Mouse (Mus musculus) forebrain, postnatal 0 days (tissue): ENCODE data around the gene Rmnd5b. TPM values are rescaled to one million over a fixed set of nuclear protein-coding genes. Genes with fewer than 3 reads are reported as not detected.

Source experiments
- ATAC-seq: fragments of 200-750 bp; cut with Nextera tagmentation; 2 replicates; pipeline ENCODE4 v1.8.0; 2017; ENCODE audit warnings: mild to moderate bottlenecking, moderate library complexity
- DNase-seq: peaks from one replicate; pipeline ENCODE4 v3.0.0-alpha.2; 2015
- H3K27ac ChIP-seq: fragments of 300-500 bp; sonication (generic); 2 replicates; pipeline ENCODE4 v1.5.1; 2014; ENCODE audit warnings: low read depth, mild to moderate bottlenecking, antibody characterized with exemption, low read length, moderate library complexity, mixed read lengths
- H3K27me3 ChIP-seq: fragments of 300-500 bp; sonication (generic); 2 replicates; pipeline ENCODE4 v1.6.1; 2014; ENCODE audit warnings: mild to moderate bottlenecking, low read length, mixed read lengths; ENCODE audit not compliant: insufficient read depth
- H3K36me3 ChIP-seq: fragments of 300-500 bp; sonication (generic); 2 replicates; pipeline ENCODE4 v1.6.1; 2014; ENCODE audit warnings: mild to moderate bottlenecking, moderate library complexity; ENCODE audit not compliant: insufficient read depth
- H3K4me1 ChIP-seq: fragments of 300-500 bp; sonication (generic); 2 replicates; pipeline ENCODE4 v1.6.1; 2014; ENCODE audit warnings: antibody characterized with exemption; ENCODE audit not compliant: insufficient read depth
- H3K4me2 ChIP-seq: fragments of 300-500 bp; sonication (generic); 2 replicates; pipeline ENCODE4 v1.6.1; 2014; ENCODE audit warnings: low read depth, mild to moderate bottlenecking, moderate library complexity
- H3K4me3 ChIP-seq: fragments of 300-500 bp; sonication (generic); 2 replicates; pipeline ENCODE4 v1.5.1; 2014; ENCODE audit warnings: low read depth, low read length, mixed read lengths
- H3K9ac ChIP-seq: fragments of 300-500 bp; sonication (generic); 2 replicates; pipeline ENCODE4 v1.6.1; 2014; ENCODE audit warnings: mild to moderate bottlenecking
- H3K9me3 ChIP-seq: fragments of 300-500 bp; sonication (generic); 2 replicates; pipeline ENCODE4 v1.6.1; 2016; ENCODE audit warnings: low read length
- CTCF ChIP-seq: sonication (generic); IDR thresholded peaks from 2 replicates; pipeline ENCODE4 v1.5.1; 2016; ENCODE audit warnings: antibody characterized with exemption, control low read depth, low read depth
- WGBS: fragments of 180-500 bp; shearing (Covaris S2); extraction: QIAGEN DNeasy Blood & Tissue Kit; methylation state at CpG from one replicate; pipeline ENCODE4 v1.1.7; 2014; 5-methylcytosine and 5-hydroxymethylcytosine counted together
- polyA plus RNA-seq: library from polyadenylated mRNA; unstranded; fragments of >200 nt; fragmentation: Nextera tagmentation; extraction: Ambion mirVana; gene quantifications from 2 replicates; pipeline ENCODE4 v1.2.1, GENCODE M21; 2015
- total RNA-seq: library from RNA; depleted of rRNA; stranded (reverse); fragments of >200 nt; gene quantifications from 2 replicates; pipeline ENCODE4 v1.2.3, GENCODE M21; 2014

Gene Rmnd5b
- total and polyA plus RNA-seq, 2 experiments from 2014 or later, result 70.7 to 74.4 TPM

DNA sequence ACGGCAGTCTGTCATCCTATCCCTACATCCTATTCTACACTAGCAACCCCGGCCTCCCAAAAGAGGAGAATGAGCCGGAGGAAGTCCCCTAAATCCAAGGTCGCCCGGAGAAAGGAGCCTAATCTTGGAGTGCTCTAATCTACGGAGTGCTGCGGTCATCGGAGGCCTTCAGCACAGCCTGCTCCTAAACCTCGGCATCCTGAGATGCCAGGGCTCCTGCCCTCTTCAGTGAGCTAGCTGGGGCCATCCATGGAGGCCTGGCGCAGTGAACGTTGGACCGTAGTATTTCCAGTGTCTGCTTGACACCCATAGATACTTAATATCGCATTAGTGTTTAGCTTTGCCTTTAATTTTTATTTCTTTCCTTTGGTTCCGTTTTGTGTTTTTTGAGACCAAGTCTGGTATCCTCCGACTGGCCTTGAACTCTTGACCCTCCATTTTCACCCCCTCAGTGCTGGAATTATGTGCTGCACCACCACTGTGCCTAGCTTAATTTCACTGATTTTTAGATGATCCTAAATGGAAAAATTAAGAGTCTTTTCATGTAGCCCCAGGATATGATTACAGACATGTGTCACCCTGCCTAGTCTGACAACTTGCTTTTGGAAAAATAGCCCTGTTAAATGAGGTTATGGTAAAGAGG is 28.5 kb downstream of the Rmnd5b start:
- Histone ChIP-seq H3K27ac (peak overlapping the region; percentile 96), H3K9ac (peak overlapping the region; percentile 99), H3K9me3 (no peaks in the 10 kb centered on the region), H3K27me3 (no peaks in the 10 kb centered on the region), H3K36me3 (peaks cover 26% of the 10 kb centered on the region), H3K4me2 (peak overlapping the region; percentile 71), H3K4me3 (peak overlapping the region; percentile 96), H3K4me1 (0 out of 2 replicates have a peak, but pooled peaks cover 10% of the 10 kb centered on the region)
- ATAC-seq, result peak; percentile 37
- DNase-seq, result no peak
- no peak for TF ChIP-seq CTCF
- WGBS, result 8% methylated on average over 15 of the region's 15 CpGs

DNA sequence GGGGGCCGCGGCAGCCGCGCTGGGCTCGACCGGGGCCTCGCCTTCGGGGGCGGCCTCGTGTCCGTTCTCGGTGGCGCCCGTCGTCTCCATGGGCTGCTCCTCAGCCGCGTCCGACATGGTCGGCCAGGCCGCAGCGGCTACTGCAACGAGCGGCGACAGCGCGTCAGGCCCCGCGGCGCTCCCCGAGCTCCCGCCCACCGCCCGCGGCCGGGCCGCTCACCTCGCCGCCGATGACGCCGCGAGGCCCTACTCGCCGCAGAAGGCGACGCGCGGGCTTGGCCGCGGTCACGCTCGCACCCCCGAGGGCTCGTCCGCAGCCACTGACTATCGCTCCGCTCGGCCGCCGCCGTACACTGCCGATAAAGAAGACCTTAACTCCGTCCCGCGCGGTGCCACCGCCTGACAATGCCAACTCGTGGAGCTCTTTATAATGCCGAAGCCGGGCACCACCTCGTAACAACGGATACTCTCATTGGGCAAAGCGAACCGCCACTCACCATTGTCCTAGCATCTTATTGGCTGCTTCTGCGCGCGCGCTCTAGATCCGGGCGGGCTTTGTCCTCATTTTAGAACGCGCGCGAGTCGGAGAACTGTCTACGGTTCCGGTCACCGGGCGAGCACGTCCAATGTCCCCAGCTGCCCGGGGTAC is 29.1 kb downstream of the Rmnd5b start, which contains the start of gene Hnrnpab:
Gene Hnrnpab, minus strand, starts transcription at position 401 of the 649 bp plus-strand sequence.
- DNase-seq (peak; percentile 99), ATAC-seq (peak; percentile 97)
- Histone ChIP-seq H3K36me3 (peaks cover 32% of the 10 kb centered on the region), H3K27ac (peak within 1 kb of the TSS; percentile 96), H3K9me3 (no peaks in the 10 kb centered on the region), H3K4me1 (0 out of 2 replicates have a peak, but pooled peaks cover 10% of the 10 kb centered on the region), H3K9ac (peak within 1 kb of the TSS; percentile 99), H3K27me3 (no peaks in the 10 kb centered on the region), H3K4me2 (peak within 1 kb of the TSS; percentile 77), H3K4me3 (peak within 1 kb of the TSS; percentile 96)
- TF ChIP-seq CTCF, result no peak
- WGBS, result 4% methylated on average over 91 of the region's 91 CpGs

DNA sequence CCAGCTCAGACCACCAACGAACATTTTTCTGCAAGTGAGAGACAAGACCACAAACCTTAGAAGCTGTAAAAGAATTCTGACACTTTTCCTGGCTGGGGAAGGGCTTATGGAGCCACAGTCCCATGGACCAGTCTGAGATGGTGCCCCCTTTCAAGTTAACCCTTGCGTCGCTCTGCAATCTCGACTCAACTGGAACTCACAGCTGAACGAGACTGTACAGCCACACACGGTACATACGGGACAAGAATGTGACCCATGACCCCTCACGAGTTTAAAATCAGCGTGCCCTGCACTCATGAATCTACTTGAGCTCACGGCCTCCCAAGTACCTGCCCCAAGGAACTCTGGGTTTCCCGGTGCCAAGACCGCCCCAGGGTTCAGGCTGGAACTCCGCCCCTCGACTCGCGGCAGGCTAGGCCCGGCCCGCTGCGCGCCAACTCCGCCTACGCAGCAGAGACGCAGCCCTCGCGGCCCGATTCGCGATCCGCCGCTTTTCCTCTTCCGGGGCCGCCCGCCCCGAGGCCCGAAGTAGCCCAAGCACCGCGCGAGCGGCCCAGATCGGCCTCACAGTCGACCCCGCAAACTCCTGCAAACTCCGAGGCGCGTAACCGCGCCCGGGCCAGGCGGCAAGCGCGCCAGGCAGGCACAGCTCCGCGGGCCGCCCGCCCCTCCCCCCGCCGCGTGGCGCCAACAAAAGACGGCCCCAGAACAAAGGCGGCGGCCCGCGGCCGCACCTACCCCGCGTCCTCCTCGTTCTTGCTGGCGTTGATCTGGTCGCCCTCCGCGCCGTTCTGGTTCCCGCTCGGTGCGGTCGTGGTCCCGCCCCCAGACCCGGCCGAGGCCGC is 29.9 kb downstream of the Rmnd5b start:
- 1% methylated on average over 75 of the region's 81 CpGs for WGBS
- Histone ChIP-seq H3K27me3 (no peaks in the 10 kb centered on the region), H3K27ac (peak overlapping the region; percentile 96), H3K4me1 (0 out of 2 replicates have a peak, but pooled peaks cover 10% of the 10 kb centered on the region), H3K9me3 (no peaks in the 10 kb centered on the region), H3K9ac (peak overlapping the region; percentile 99), H3K4me2 (peak overlapping the region; percentile 77), H3K36me3 (peaks cover 40% of the 10 kb centered on the region), H3K4me3 (peak overlapping the region; percentile 96)
- DNase-seq, result peak; percentile 85
- TF ChIP-seq CTCF, result no peak
- peak; percentile 49 for ATAC-seq

DNA sequence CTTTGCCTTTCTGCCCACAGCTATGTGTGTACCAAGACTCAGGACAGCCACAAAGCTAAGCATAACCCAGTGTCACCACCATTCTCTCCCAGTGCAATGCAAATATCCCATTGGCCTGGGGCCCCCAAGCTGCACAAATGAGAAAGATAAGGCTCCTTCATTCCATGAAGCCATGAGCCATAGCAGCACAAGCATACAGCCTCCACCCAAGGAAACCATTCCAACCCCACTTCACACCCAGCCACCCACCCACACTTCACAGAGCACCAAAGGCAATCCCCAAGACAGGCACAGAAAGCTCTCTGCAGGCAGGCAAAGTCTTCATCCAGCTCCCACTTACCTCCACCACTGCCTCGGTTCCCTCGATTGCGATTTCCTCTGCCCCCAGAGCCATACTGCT is 33.4 kb downstream of the Rmnd5b start:
- H3K4me2 ChIP-seq, result no peak overlapping the region
- no peak overlapping the region for H3K4me3 ChIP-seq
- H3K9ac ChIP-seq, result no peak overlapping the region
- no peak for TF ChIP-seq CTCF
- ATAC-seq, result no peak
- H3K27ac ChIP-seq, result no peak overlapping the region
- 97% methylated on average over 3 of the region's 3 CpGs for WGBS
- no peaks in the 10 kb centered on the region for H3K9me3 ChIP-seq
- peaks cover 75% of the 10 kb centered on the region for H3K36me3 ChIP-seq
- DNase-seq, result no peak
- 0 out of 2 replicates have a peak, but pooled peaks cover 10% of the 10 kb centered on the region for H3K4me1 ChIP-seq
- H3K27me3 ChIP-seq, result no peaks in the 10 kb centered on the region

DNA sequence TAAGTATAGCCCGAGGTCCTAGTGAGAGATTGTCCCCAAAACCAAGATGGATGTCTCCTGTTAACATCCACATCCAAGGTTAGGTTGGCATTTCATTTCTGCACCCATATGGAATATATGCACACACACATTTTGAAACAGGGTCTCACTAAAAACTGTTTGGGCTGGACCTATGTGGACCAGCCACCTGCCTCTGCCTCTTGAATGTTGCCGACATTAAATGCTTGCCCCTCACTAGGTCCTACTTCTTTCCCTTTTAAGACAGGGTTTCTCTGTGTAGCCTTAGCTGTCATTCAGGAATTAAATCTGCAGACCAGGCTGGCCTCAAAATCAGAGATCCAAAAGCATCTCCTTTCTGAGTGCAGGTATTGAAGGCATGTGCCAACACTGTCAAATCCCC is 38.1 kb downstream of the Rmnd5b start:
- Histone ChIP-seq H3K4me1 (no peaks in the 10 kb centered on the region), H3K36me3 (peaks cover 96% of the 10 kb centered on the region), H3K4me2 (no peak overlapping the region), H3K27me3 (no peaks in the 10 kb centered on the region), H3K4me3 (no peak overlapping the region), H3K9me3 (no peaks in the 10 kb centered on the region), H3K9ac (no peak overlapping the region), H3K27ac (no peak overlapping the region)
- no peak for TF ChIP-seq CTCF
- no peak for ATAC-seq
- no peak for DNase-seq
- 84% methylated on average over 2 of the region's 2 CpGs for WGBS

DNA sequence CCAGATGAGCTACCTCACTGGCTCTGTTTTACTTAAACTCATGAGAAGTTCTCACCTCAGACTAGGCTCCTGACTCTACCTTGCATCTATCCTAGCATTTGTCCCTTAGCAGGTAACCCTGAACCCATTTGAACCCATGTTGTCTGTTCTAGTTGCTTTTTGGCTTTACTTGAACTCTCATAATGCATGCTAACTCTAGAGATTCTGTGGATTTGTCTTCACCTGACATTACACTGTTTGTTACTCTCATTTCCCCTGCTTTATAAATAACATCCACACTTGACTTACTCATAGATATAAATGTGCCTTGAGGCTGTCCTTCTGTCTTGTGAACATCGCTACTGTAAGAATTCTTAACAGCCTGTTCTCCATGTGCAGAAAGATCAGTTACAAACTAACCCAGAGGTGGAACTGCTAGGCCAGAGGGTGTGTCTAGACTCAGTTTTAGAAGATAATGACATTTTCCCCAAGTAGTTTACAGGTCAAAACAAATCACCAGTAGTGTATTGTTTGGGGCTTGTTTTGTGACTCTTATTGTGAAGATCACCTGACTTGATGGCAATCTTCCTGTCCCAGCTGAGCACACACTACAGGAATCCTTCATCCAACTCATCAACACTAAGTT is 40.1 kb downstream of the Rmnd5b start:
- TF ChIP-seq CTCF, result no peak
- no peaks in the 10 kb centered on the region for H3K4me1 ChIP-seq
- H3K4me3 ChIP-seq, result no peak overlapping the region
- no peaks in the 10 kb centered on the region for H3K9me3 ChIP-seq
- H3K27me3 ChIP-seq, result no peaks in the 10 kb centered on the region
- H3K36me3 ChIP-seq, result peaks cover 93% of the 10 kb centered on the region
- H3K4me2 ChIP-seq, result no peak overlapping the region
- H3K9ac ChIP-seq, result no peak overlapping the region
- 87% methylated on average over 1 of the region's 1 CpGs for WGBS
- no peak overlapping the region for H3K27ac ChIP-seq
- ATAC-seq (no peak), DNase-seq (no peak)
